Mouse (Mus musculus) neutrophil, adult 5-6 weeks (primary cell): ENCODE data around the gene Sfmbt1. TPM values are rescaled to one million over a fixed set of nuclear protein-coding genes. Genes with fewer than 3 reads are reported as not detected.
"Not testable (repeated sequence)": the region's sequence is repeated elsewhere in the genome, so short reads cannot be mapped to it uniquely, and the experiment has no call there.

Source experiments
- ATAC-seq: fragments of 151-379, 151-347 bp; 2 replicates; pipeline ENCODE4 v1.8.0; 2017; ENCODE audit warnings: mild to moderate bottlenecking, moderate TSS enrichment; ENCODE audit not compliant: insufficient number of reproducible peaks, poor library complexity, low FRiP score, severe bottlenecking; ENCODE audit errors: extremely low read depth
- total RNA-seq: library from RNA; stranded (forward); fragments of 200-1000 nt; gene quantifications from 2 replicates; pipeline ENCODE4 v1.2.3, GENCODE M21; 2017

Sfmbt1 gene
- total RNA-seq, 1 experiment from 2014 or later = 6.9 TPM

- ATAC-seq = 0 out of 2 replicates have a peak, but pooled peaks have one; percentile 30
These were observed 985 bp downstream of the Sfmbt1 start for GRCm38 (mm10) chr14:30715618-30716050.

GRCm38 (mm10) chr14:30716051-30716952 is 1.7 kb downstream of the Sfmbt1 start:
- ATAC-seq = no peak

GRCm38 (mm10) chr14:30716953-30717285 is 2.3 kb downstream of the Sfmbt1 start:
- peak; percentile 27; the same call in 1 of the 2 replicates for ATAC-seq

- not testable (repeated sequence) for ATAC-seq
These were observed 4.0 kb downstream of the Sfmbt1 start for GRCm38 (mm10) chr14:30718696-30719095.

- no peak for ATAC-seq
These were observed 4.9 kb downstream of the Sfmbt1 start for GRCm38 (mm10) chr14:30719514-30719913.

GRCm38 (mm10) chr14:30721850-30722249 is 7.2 kb downstream of the Sfmbt1 start:
- ATAC-seq = no peak

GRCm38 (mm10) chr14:30722406-30722805 is 7.8 kb downstream of the Sfmbt1 start:
- ATAC-seq = no peak

GRCm38 (mm10) chr14:30731896-30732295 is 17.2 kb downstream of the Sfmbt1 start:
- no peak for ATAC-seq

- no peak for ATAC-seq
These were observed 20.0 kb downstream of the Sfmbt1 start for GRCm38 (mm10) chr14:30734665-30735064.

- ATAC-seq = no peak
These were observed 21.2 kb downstream of the Sfmbt1 start for GRCm38 (mm10) chr14:30735810-30736209.

- no peak for ATAC-seq
These were observed 21.8 kb downstream of the Sfmbt1 start for GRCm38 (mm10) chr14:30736413-30736812.

- no peak for ATAC-seq
These were observed 29.2 kb downstream of the Sfmbt1 start for GRCm38 (mm10) chr14:30743891-30744290.

GRCm38 (mm10) chr14:30746160-30746559 is 31.5 kb downstream of the Sfmbt1 start:
- no peak for ATAC-seq

- no peak for ATAC-seq
These were observed 42.6 kb downstream of the Sfmbt1 start for GRCm38 (mm10) chr14:30757239-30757638.

- ATAC-seq = peak; percentile 63; the same call in 1 of the 2 replicates
These were observed 46.6 kb downstream of the Sfmbt1 start for GRCm38 (mm10) chr14:30761211-30761610.

- no peak for ATAC-seq
These were observed 47.7 kb downstream of the Sfmbt1 start for GRCm38 (mm10) chr14:30762131-30762903.

- 0 out of 2 replicates have a peak, but pooled peaks have one; percentile 23 for ATAC-seq
These were observed 48.4 kb downstream of the Sfmbt1 start for GRCm38 (mm10) chr14:30762904-30763568.

- ATAC-seq = no peak
These were observed 70.0 kb downstream of the Sfmbt1 start for GRCm38 (mm10) chr14:30784614-30785013.

GRCm38 (mm10) chr14:30789471-30789870 is 74.8 kb downstream of the Sfmbt1 start:
- ATAC-seq = no peak
